Mouse (Mus musculus): ENCODE measurements around the gene Zfp366. TPM values are rescaled to one million over a fixed set of nuclear protein-coding genes. Genes with fewer than 3 reads are reported as not detected.

The Zfp366 gene
- polyA plus RNA-seq, 1 experiment from 2014 or later = 1.2 TPM

- ATAC-seq (replicated peaks; ENCODE audit: low FRiP score, low read depth) = no peak
Observed at GRCm38 (mm10) chr13:99227456-99228250, 43.0 kb downstream of the Zfp366 start.

GRCm38 (mm10) chr13:99228821-99229570, 44.4 kb downstream of the Zfp366 start:
- peak overlapping the region; percentile 26; the same call in 1 of the 2 replicates for H3K27ac ChIP-seq
- H3K36me3 ChIP-seq (ENCODE audit: insufficient read depth, low read length) = no peaks in the 10 kb centered on the region
- DNase-seq (ENCODE audit: low spot score) = no peak
- H3K4me3 ChIP-seq (replicated peaks; ENCODE audit: low read depth, low read length) = no peak overlapping the region
- no peaks in the 10 kb centered on the region for H3K27me3 ChIP-seq (ENCODE audit: insufficient read depth, low read length)
- no peak overlapping the region for H3K4me2 ChIP-seq (ENCODE audit: low read length)
- no peak for ATAC-seq (replicated peaks; ENCODE audit: low FRiP score, low read depth)
- WGBS = 96% methylated on average over 35 of the region's 35 CpGs
- no peaks in the 10 kb centered on the region for H3K9me3 ChIP-seq (replicated peaks; ENCODE audit: low read length)
- H3K4me1 ChIP-seq (replicated peaks; ENCODE audit: insufficient read depth, low read length) = 0 out of 2 replicates have a peak, but pooled peaks cover 3% of the 10 kb centered on the region
- no peak for TF ChIP-seq CTCF (IDR thresholded peaks at IDR 0.05; ENCODE audit: low read depth)
- no peak overlapping the region for H3K9ac ChIP-seq (ENCODE audit: low read depth, low read length)

More at GRCm38 (mm10) chr13:99227456-99228250, 43.0 kb downstream of the Zfp366 start:
- WGBS = 93% methylated on average over 16 of the region's 16 CpGs
- no peak overlapping the region for H3K9ac ChIP-seq (ENCODE audit: low read depth, low read length)
- DNase-seq (ENCODE audit: low spot score) = no peak
- TF ChIP-seq CTCF (IDR thresholded peaks at IDR 0.05; ENCODE audit: low read depth) = no peak
- H3K4me2 ChIP-seq (ENCODE audit: low read length) = no peak overlapping the region
- no peaks in the 10 kb centered on the region for H3K9me3 ChIP-seq (replicated peaks; ENCODE audit: low read length)
- H3K27ac ChIP-seq = no peak overlapping the region
- no peaks in the 10 kb centered on the region for H3K36me3 ChIP-seq (ENCODE audit: insufficient read depth, low read length)
- 0 out of 2 replicates have a peak, but pooled peaks cover 3% of the 10 kb centered on the region for H3K4me1 ChIP-seq (replicated peaks; ENCODE audit: insufficient read depth, low read length)
- no peaks in the 10 kb centered on the region for H3K27me3 ChIP-seq (ENCODE audit: insufficient read depth, low read length)
- no peak overlapping the region for H3K4me3 ChIP-seq (replicated peaks; ENCODE audit: low read depth, low read length)

GRCm38 (mm10) chr13:99229641-99230494, 45.2 kb downstream of the Zfp366 start:
- H3K4me2 ChIP-seq (ENCODE audit: low read length) = no peak overlapping the region
- H3K9me3 ChIP-seq (replicated peaks; ENCODE audit: low read length) = no peaks in the 10 kb centered on the region
- no peak for ATAC-seq (replicated peaks; ENCODE audit: low FRiP score, low read depth)
- H3K36me3 ChIP-seq (ENCODE audit: insufficient read depth, low read length) = no peaks in the 10 kb centered on the region
- 52% methylated on average over 9 of the region's 9 CpGs for WGBS
- DNase-seq (ENCODE audit: low spot score) = peak; percentile 62
- no peak for TF ChIP-seq CTCF (IDR thresholded peaks at IDR 0.05; ENCODE audit: low read depth)
- H3K27ac ChIP-seq = peak overlapping the region; percentile 38
- no peak overlapping the region for H3K9ac ChIP-seq (ENCODE audit: low read depth, low read length)
- H3K27me3 ChIP-seq (ENCODE audit: insufficient read depth, low read length) = no peaks in the 10 kb centered on the region
- H3K4me3 ChIP-seq (replicated peaks; ENCODE audit: low read depth, low read length) = no peak overlapping the region
- 0 out of 2 replicates have a peak, but pooled peaks cover 3% of the 10 kb centered on the region for H3K4me1 ChIP-seq (replicated peaks; ENCODE audit: insufficient read depth, low read length)

- WGBS = 31% methylated on average over 3 of the region's 3 CpGs
- Histone ChIP-seq H3K9ac (ENCODE audit: low read depth, low read length) (no peak overlapping the region), H3K27me3 (ENCODE audit: insufficient read depth, low read length) (no peaks in the 10 kb centered on the region), H3K9me3 (replicated peaks; ENCODE audit: low read length) (no peaks in the 10 kb centered on the region), H3K36me3 (ENCODE audit: insufficient read depth, low read length) (no peaks in the 10 kb centered on the region), H3K27ac (peak overlapping the region; percentile 38), H3K4me1 (replicated peaks; ENCODE audit: insufficient read depth, low read length) (0 out of 2 replicates have a peak, but pooled peaks cover 3% of the 10 kb centered on the region), H3K4me2 (ENCODE audit: low read length) (no peak overlapping the region), H3K4me3 (replicated peaks; ENCODE audit: low read depth, low read length) (no peak overlapping the region)
- DNase-seq (ENCODE audit: low spot score) (peak; percentile 44), ATAC-seq (replicated peaks; ENCODE audit: low FRiP score, low read depth) (no peak)
- no peak for TF ChIP-seq CTCF (IDR thresholded peaks at IDR 0.05; ENCODE audit: low read depth)
Observed at GRCm38 (mm10) chr13:99230495-99230868, 45.9 kb downstream of the Zfp366 start.

GRCm38 (mm10) chr13:99233333-99233732, 48.7 kb downstream of the Zfp366 start:
- H3K4me2 ChIP-seq (ENCODE audit: low read length) = no peak overlapping the region
- TF ChIP-seq CTCF (IDR thresholded peaks at IDR 0.05; ENCODE audit: low read depth) = no peak
- ATAC-seq (replicated peaks; ENCODE audit: low FRiP score, low read depth) (no peak), DNase-seq (ENCODE audit: low spot score) (no peak)
- H3K4me3 ChIP-seq (replicated peaks; ENCODE audit: low read depth, low read length) = no peak overlapping the region
- H3K4me1 ChIP-seq (replicated peaks; ENCODE audit: insufficient read depth, low read length) = peaks cover 17% of the 10 kb centered on the region
- 70% methylated on average over 3 of the region's 3 CpGs for whole genome bisulfite sequencing
- H3K27ac ChIP-seq = no peak overlapping the region
- no peaks in the 10 kb centered on the region for H3K36me3 ChIP-seq (ENCODE audit: insufficient read depth, low read length)
- no peak overlapping the region for H3K9ac ChIP-seq (ENCODE audit: low read depth, low read length)
- H3K9me3 ChIP-seq (replicated peaks; ENCODE audit: low read length) = no peaks in the 10 kb centered on the region
- no peaks in the 10 kb centered on the region for H3K27me3 ChIP-seq (ENCODE audit: insufficient read depth, low read length)

- Histone ChIP-seq H3K27ac (no peak overlapping the region), H3K9me3 (replicated peaks; ENCODE audit: low read length) (no peaks in the 10 kb centered on the region), H3K4me1 (replicated peaks; ENCODE audit: insufficient read depth, low read length) (peaks cover 19% of the 10 kb centered on the region), H3K4me2 (ENCODE audit: low read length) (no peak overlapping the region), H3K9ac (ENCODE audit: low read depth, low read length) (no peak overlapping the region), H3K27me3 (ENCODE audit: insufficient read depth, low read length) (no peaks in the 10 kb centered on the region), H3K4me3 (replicated peaks; ENCODE audit: low read depth, low read length) (no peak overlapping the region), H3K36me3 (ENCODE audit: insufficient read depth, low read length) (no peaks in the 10 kb centered on the region)
- TF ChIP-seq CTCF (IDR thresholded peaks at IDR 0.05; ENCODE audit: low read depth) = no peak
- ATAC-seq (replicated peaks; ENCODE audit: low FRiP score, low read depth) (no peak), DNase-seq (ENCODE audit: low spot score) (no peak)
- WGBS = 48% methylated on average over 10 of the region's 10 CpGs
Observed at GRCm38 (mm10) chr13:99233956-99234355, 49.3 kb downstream of the Zfp366 start.
